Mouse (Mus musculus) lung, adult 2 months (tissue): ENCODE data around the gene Sergef.

Experiments used
- CTCF ChIP-seq: fragments of 200-500 bp; IDR thresholded peaks from 2 replicates; pipeline ENCODE4 v1.5.1; 2011; ENCODE audit warnings: mild to moderate bottlenecking, low read length, control low read depth; ENCODE audit not compliant: insufficient read depth
- POLR2A ChIP-seq: fragments of 200-500 bp; IDR thresholded peaks from 2 replicates; pipeline ENCODE4 v1.6.1; 2011; ENCODE audit warnings: low read depth, mild to moderate bottlenecking, control low read depth, low read length, borderline replicate concordance; ENCODE audit errors: extremely low read depth

DNA sequence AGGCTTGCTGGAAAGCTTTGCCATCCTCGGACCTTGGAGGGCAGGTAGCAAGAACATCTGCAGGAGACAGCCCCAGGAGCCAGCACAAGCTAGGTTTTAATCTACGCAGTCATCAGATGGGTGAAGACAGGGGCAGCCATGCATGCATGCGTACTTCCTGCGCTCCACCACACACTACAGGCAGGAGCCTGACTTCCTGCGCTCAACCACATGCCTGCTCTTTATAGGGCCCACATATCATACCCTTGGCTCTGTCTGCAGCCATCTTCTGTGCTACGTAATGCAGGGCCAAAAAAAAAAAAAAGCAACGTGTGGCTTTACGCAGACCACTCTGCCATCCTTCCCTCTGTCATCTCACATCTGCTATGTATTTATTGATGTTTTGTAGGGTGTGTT is 32.6 kb downstream of the Sergef start:
- TF ChIP-seq CTCF (no peak), POLR2A (no peak)
